26 mouse cellular contexts compared by ENCODE assay signal in the genomic region with DNA sequence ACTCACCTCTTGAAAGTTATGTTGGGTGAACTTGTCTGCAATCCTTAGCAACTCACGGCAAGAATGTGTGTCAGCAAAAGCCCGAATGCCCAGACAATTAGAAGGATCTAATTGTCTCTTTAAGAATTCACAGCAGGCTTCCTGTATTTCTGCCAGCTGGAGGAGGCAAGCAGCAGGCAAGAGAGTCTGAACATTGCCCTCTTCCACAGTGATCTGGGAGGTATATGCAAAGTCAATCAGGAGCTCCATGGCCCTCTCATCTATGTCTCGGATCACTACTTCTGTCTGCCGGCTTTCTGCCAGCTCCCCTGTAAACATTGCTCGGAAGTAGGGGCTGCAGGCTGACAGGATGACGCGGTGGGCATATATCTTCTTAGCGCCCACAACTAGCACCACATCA. TPM values are rescaled to one million over a fixed set of nuclear protein-coding genes. Genes with fewer than 3 reads are reported as not detected.
DNase-seq lines count a peak whose midpoint lies in the region; ATAC-seq and TF ChIP-seq lines count a peak whose summit lies in the region.
"Had no signal": no experiment of that assay in that cellular context is flagged by ENCODE, and none has a peak within 500 bp of the region (broad histone marks: within the 10 kb centered on the region; RNA-seq: fewer than 3 reads in every experiment).

No protein-coding gene starts in this region.

- no peak for TF ChIP-seq POLR2A in kidney, adult 2 months (IDR thresholded peaks at IDR 0.05; ENCODE audit: low read depth, low read length)

- no peak for DNase-seq in cerebellum, adult 9-11 months
- peak; percentile 68 for DNase-seq in kidney, adult 2 months
- peak; percentile 55 for DNase-seq in kidney, adult 9 months
- DNase-seq in kidney, postnatal 36 days, result peak; percentile 50 to 64
- no peak for DNase-seq in frontal cortex, postnatal 14 days (ENCODE audit: low spot score in 2 of 2)
- DNase-seq in forebrain, embryonic 11.5 days (ENCODE audit: low spot score), result no peak
- DNase-seq: adrenal gland, adult 2 months; adrenal gland, postnatal 36 days; B cell, adult 2 months; cerebellum, adult 11 months; cerebellum, adult 8-10 months; gastrocnemius, postnatal 14 days; heart, adult 2 months; heart, postnatal 14 days had no signal

- no peak overlapping the region for H3K4me3 ChIP-seq in kidney, adult 2 months (ENCODE audit: insufficient read depth, low read depth, low read length)
- no peak overlapping the region for H3K4me3 ChIP-seq in kidney, embryonic 16.5 days (ENCODE audit: low read length)
- H3K4me3 ChIP-seq in forebrain, embryonic 11.5 days (ENCODE audit: low read depth, low read length), result no peak overlapping the region
- H3K4me3 ChIP-seq: embryonic facial prominence, embryonic 10.5 days; erythroblast, embryonic 14.5 days; forebrain, embryonic 10.5 days; forebrain, embryonic 15.5 days; heart, adult 2 months; heart, embryonic 15.5 days had no signal

- peak; percentile 45; the same call in 1 of the 2 replicates for ATAC-seq in cerebellum, adult (ENCODE audit: insufficient number of reproducible peaks, low FRiP score, low TSS enrichment)
- no peak for ATAC-seq in kidney, embryonic 16.5 days (ENCODE audit: low FRiP score, low TSS enrichment)
- ATAC-seq in forebrain, embryonic 11.5 days (replicated peaks; ENCODE audit: low FRiP score), result no peak
- ATAC-seq: CD4-positive, CD25-positive, alpha-beta regulatory T cell, adult 4 months; forebrain, embryonic 15.5 days had no signal

- H3K27me3 ChIP-seq in kidney, adult 2 months (replicated peaks; ENCODE audit: control insufficient read depth, insufficient read depth, low read length), result no peaks in the 10 kb centered on the region
- H3K27me3 ChIP-seq in kidney, embryonic 16.5 days (ENCODE audit: insufficient read depth, low read length), result no peaks in the 10 kb centered on the region
- no peaks in the 10 kb centered on the region for H3K27me3 ChIP-seq in forebrain, embryonic 11.5 days (ENCODE audit: control insufficient read depth, insufficient read depth, low read length)
- H3K27me3 ChIP-seq: forebrain, embryonic 15.5 days; heart, embryonic 15.5 days had no signal

- no peak overlapping the region for H3K27ac ChIP-seq in kidney, adult 2 months (ENCODE audit: insufficient read depth, low read depth, low read length)
- H3K27ac ChIP-seq in kidney, embryonic 16.5 days (ENCODE audit: low read length), result no peak overlapping the region
- H3K27ac ChIP-seq in forebrain, embryonic 11.5 days (ENCODE audit: low read depth, low read length), result no peak overlapping the region
- H3K27ac ChIP-seq: embryonic facial prominence, embryonic 10.5 days; forebrain, embryonic 10.5 days; forebrain, embryonic 15.5 days; heart, adult 2 months; heart, embryonic 15.5 days; hindbrain, embryonic 14.5 days had no signal

- H3K4me1 ChIP-seq in kidney, adult 2 months (ENCODE audit: control insufficient read depth, insufficient read depth, low read length), result no peaks in the 10 kb centered on the region
- no peaks in the 10 kb centered on the region for H3K4me1 ChIP-seq in kidney, embryonic 16.5 days (ENCODE audit: insufficient read depth, low read length)
- no peaks in the 10 kb centered on the region for H3K4me1 ChIP-seq in forebrain, embryonic 11.5 days (replicated peaks; ENCODE audit: control insufficient read depth, insufficient read depth, low read length)
- H3K4me1 ChIP-seq: embryonic facial prominence, embryonic 10.5 days; forebrain, embryonic 10.5 days; forebrain, embryonic 15.5 days; heart, embryonic 15.5 days had no signal

- peaks cover 2% of the 10 kb centered on the region; the same call in 1 of the 2 replicates for H3K36me3 ChIP-seq in kidney, adult 2 months (ENCODE audit: control insufficient read depth, insufficient read depth, low read length)
- H3K36me3 ChIP-seq in kidney, embryonic 16.5 days (ENCODE audit: insufficient read depth, low read length), result peaks cover 22% of the 10 kb centered on the region
- no peaks in the 10 kb centered on the region for H3K36me3 ChIP-seq in forebrain, embryonic 11.5 days (ENCODE audit: control insufficient read depth, insufficient read depth, low read length)

- TF ChIP-seq CTCF in kidney, adult 2 months (conservative IDR thresholded peaks at IDR 0.05; ENCODE audit: insufficient read depth, insufficient read length, low read depth, low read length), result no peak

- H3K9ac ChIP-seq in kidney, embryonic 16.5 days (replicated peaks; ENCODE audit: low read length), result no peak overlapping the region
- no peak overlapping the region for H3K9ac ChIP-seq in forebrain, embryonic 11.5 days (ENCODE audit: low read length)
- H3K9ac ChIP-seq: forebrain, embryonic 15.5 days; heart, embryonic 15.5 days; hindbrain, embryonic 14.5 days had no signal

- no peaks in the 10 kb centered on the region for H3K9me3 ChIP-seq in kidney, embryonic 16.5 days (ENCODE audit: low read length)
- H3K9me3 ChIP-seq in forebrain, embryonic 11.5 days (ENCODE audit: control insufficient read depth, low read length), result no peaks in the 10 kb centered on the region
- H3K9me3 ChIP-seq: embryonic facial prominence, embryonic 10.5 days; forebrain, embryonic 10.5 days; forebrain, embryonic 15.5 days; G1E; heart, embryonic 15.5 days had no signal

- 68% methylated on average over 8 of the region's 8 CpGs for WGBS in kidney, adult 2 months
- 82% methylated on average over 8 of the region's 8 CpGs for WGBS in kidney, embryonic 16.5 days
- 92% methylated on average over 8 of the region's 8 CpGs for WGBS in forebrain, embryonic 11.5 days

- no peak overlapping the region for H3K4me2 ChIP-seq in kidney, embryonic 16.5 days (replicated peaks; ENCODE audit: low read depth, low read length)
- no peak overlapping the region for H3K4me2 ChIP-seq in forebrain, embryonic 11.5 days (ENCODE audit: low read depth, low read length, severe bottlenecking)
- H3K4me2 ChIP-seq: forebrain, embryonic 15.5 days; heart, embryonic 11.5 days; heart, embryonic 15.5 days; hindbrain, embryonic 14.5 days had no signal

RNA-seq across cellular contexts. Expression of gene Klhl20, which starts 22.1 kb away (rescaled TPM):
- 7.2 and 7.9 TPM in 2 replicates for polyA plus RNA-seq in kidney, adult 2 months (2012; rRNA removed)
- 16.1 and 18.5 TPM in 2 replicates for polyA plus RNA-seq in kidney, embryonic 16.5 days (2015; fragmentation: Nextera tagmentation; extraction: Ambion mirVana)
- polyA plus RNA-seq in forebrain, embryonic 11.5 days (2014; fragmentation: Nextera tagmentation; extraction: Ambion mirVana), result 18.6 and 20.1 TPM in 2 replicates

RNA-seq across cellular contexts. Expression of gene Ankrd45, which starts 33.3 kb away (rescaled TPM):
- 1.2 and 1.5 TPM in 2 replicates for polyA plus RNA-seq in kidney, adult 2 months (2012; rRNA removed)
- 4.9 and 5.3 TPM in 2 replicates for polyA plus RNA-seq in kidney, embryonic 16.5 days (2015; fragmentation: Nextera tagmentation; extraction: Ambion mirVana)
- polyA plus RNA-seq in forebrain, embryonic 11.5 days (2014; fragmentation: Nextera tagmentation; extraction: Ambion mirVana), result 8.0 and 8.5 TPM in 2 replicates
- polyA plus RNA-seq: CD4-positive, CD25-positive, alpha-beta regulatory T cell, adult 4 months; erythroblast, embryonic 14.5 days; G1E had no signal

RNA-seq across cellular contexts. Expression of gene Cenpl, which starts 38.7 kb away (rescaled TPM):
- polyA plus RNA-seq in kidney, adult 2 months (2012; rRNA removed), result 1.2 and 1.6 TPM in 2 replicates
- polyA plus RNA-seq in kidney, embryonic 16.5 days (2015; fragmentation: Nextera tagmentation; extraction: Ambion mirVana), result 29.9 and 32.8 TPM in 2 replicates
- polyA plus RNA-seq in forebrain, embryonic 11.5 days (2014; fragmentation: Nextera tagmentation; extraction: Ambion mirVana), result 46.1 and 47.9 TPM in 2 replicates

RNA-seq across cellular contexts. Expression of gene Dars2, which starts 38.8 kb away (rescaled TPM):
- polyA plus RNA-seq in kidney, adult 2 months (2012; rRNA removed), result 17.9 and 19.1 TPM in 2 replicates
- polyA plus RNA-seq in kidney, embryonic 16.5 days (2015; fragmentation: Nextera tagmentation; extraction: Ambion mirVana), result 37.8 and 40.2 TPM in 2 replicates
- 55.0 and 57.7 TPM in 2 replicates for polyA plus RNA-seq in forebrain, embryonic 11.5 days (2014; fragmentation: Nextera tagmentation; extraction: Ambion mirVana)

RNA-seq across cellular contexts. Expression of gene Tex50, which starts 49.9 kb away (rescaled TPM):
- not detected in 2 replicates for polyA plus RNA-seq in kidney, adult 2 months (2012; rRNA removed)
- polyA plus RNA-seq in kidney, embryonic 16.5 days (2015; fragmentation: Nextera tagmentation; extraction: Ambion mirVana), result 0.35 and 0.62 TPM in 2 replicates
- polyA plus RNA-seq in forebrain, embryonic 11.5 days (2014; fragmentation: Nextera tagmentation; extraction: Ambion mirVana), result 0.23 and 0.36 TPM in 2 replicates
- polyA plus RNA-seq: adrenal gland, adult 2 months; CD4-positive, CD25-positive, alpha-beta regulatory T cell, adult 4 months; embryonic facial prominence, embryonic 14.5 days; erythroblast, embryonic 14.5 days; G1E; heart, adult 2 months had no signal

Comparison
In these comparisons a context has a peak if more than half of its experiments do, and no peak if none do; other contexts are left out.
1. RNA of gene Cenpl, which starts 38.7 kb away (polyA plus RNA-seq): 46.1 to 47.9 TPM in forebrain, embryonic 11.5 days and 29.9 to 32.8 TPM in kidney, embryonic 16.5 days; 1.2 to 1.6 TPM in kidney, adult 2 months; every median in the first group is over 10 times any median in the second.
2. DNase-seq: peak in kidney, adult 2 months (single experiment), kidney, adult 9 months (single experiment) and kidney, postnatal 36 days (2 of 2); none in cerebellum, adult 9-11 months (single experiment), frontal cortex, postnatal 14 days (0 of 2) and forebrain, embryonic 11.5 days (single experiment).